Mouse (Mus musculus): ENCODE results near the gene Masp1.

The Masp1 gene

DNA sequence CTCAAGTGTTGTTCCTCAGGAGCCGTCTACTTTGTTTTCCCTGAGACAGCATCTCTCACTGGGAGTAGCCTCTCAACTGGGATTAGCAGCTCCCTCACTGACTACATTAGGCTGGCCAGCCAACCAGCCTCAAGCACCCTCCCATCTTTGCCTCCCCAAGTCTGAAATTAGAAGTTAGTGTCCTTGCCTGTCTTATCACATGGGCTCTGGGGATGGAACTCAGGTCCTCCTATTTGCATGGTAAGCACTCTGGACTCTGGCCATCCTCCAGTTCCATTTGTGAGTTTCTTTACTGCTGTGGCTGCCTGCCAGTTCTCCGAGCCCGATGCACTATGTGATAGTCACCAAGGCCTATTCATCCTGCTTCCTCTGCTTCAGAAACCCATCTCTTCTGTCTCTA lies 4.8 kb downstream of the Masp1 start:
- no peak for DNase-seq (ENCODE audit: extremely low read depth, low read depth, low spot score)

DNA sequence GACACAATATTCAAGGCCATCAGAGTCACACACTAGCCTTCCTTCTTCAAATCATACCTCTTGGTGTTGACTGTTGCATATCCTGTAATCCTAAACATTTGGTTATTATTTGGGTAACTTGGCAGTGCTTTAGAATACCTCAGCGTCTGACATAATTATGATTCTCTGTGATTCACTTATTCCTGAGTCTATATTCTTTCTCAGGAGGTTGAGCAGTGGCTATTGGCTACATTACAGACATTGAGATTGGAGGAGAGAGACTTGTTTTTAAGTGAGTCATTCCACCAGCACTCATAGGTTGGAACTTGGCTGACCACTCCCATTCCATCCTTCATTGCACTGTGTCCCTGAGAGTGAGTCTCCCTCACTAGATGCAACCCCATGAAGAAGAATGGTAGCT lies 7.2 kb downstream of the Masp1 start:
- no peak for DNase-seq (ENCODE audit: extremely low read depth, low read depth, low spot score)

DNA sequence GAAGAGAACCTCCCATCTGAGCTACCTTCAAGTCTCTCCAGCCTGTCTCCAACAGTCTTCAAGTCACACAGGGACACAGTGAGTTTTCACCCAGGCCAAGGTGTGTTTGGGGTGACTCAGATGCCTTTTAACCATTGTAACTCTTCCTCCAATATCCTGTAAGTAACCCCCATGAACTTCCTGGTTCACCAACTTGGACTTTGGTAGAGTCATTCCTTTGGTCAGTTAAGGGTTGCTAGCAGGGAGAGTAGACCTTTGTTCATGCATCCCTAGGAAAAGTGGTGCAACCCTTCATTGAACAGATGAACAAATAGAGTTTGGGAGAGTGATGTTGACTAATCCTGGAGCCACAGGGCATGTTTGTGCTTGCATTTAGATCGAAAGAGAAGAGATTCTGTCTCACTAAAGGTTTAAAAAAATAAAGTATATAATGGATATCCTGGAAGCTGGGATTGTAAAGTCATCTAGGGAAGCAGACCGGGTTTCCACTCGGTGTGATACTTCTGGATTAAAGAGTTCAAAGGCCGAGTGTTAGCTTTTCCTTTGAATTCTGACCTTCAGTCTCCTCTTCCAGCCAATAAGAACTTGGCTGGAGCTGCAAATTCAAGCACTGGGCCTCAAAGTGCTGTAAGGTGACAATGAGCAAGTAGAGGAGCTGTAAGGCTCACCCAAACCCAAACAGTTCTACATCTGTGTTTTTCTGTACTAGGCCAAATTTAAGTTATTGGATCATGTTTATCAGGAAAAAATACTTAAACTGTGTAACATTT lies 9.3 kb downstream of the Masp1 start:
- DNase-seq (ENCODE audit: extremely low read depth, low read depth, low spot score) = no peak

DNA sequence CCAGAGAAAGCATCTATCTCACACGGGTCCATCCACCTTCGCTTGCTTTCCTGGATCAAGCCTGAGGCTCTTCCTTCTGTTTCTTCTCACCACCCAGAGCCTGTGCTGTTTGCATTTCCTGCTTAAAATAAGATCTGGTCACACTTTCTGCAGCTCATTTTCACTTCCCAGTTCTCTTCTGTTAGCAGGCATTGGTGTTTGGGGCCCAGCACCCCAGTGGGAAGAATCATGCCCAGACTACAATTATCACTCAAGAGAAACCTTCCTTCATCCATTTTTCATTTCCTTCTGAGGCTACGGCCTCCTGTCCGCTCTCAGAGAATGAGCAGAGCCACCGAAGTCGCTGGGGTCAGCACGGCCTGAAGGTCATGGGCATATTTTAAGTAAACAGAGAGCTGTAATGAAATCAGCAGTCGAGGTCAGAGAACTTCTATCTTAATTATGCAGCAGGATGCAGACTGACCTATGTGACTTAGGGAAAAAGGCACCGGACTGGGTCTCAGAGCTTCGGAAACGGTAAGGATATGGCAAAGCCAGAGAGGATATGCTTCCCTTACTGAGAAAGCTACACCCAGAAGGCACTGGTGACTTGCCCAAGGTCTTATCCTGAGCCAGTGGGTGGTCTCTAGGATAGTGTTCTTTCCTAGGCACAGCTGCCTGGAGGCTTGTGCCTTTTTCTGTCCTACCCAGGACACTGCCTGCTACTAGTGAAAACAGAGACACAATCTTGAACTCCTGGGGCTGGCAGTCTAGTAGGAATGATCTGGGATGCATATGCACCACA lies 14.5 kb downstream of the Masp1 start:
- no peak for DNase-seq (ENCODE audit: extremely low read depth, low read depth, low spot score)

DNA sequence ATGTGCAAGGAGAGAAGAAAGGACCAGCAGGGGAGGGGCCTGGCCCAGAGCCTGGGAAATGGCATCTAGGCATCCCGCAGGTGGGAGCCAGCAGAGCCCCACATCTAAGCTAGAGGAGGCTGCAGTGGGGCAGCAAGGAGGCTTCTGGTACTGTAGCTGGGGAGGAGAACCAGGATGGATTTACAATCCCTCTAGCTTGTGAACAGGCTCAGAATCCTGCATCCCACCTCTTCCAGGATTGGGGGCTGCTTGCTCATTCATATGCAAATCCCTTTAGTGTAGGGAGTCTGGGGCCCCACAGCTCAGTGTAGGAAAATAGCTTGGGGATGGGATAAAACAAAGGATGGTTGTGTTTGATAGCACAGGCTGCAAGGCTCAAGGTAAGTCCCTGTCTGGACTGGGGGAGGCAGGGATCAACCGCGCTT lies 16.3 kb downstream of the Masp1 start:
- DNase-seq (ENCODE audit: extremely low read depth, low read depth, low spot score) = no peak

DNA sequence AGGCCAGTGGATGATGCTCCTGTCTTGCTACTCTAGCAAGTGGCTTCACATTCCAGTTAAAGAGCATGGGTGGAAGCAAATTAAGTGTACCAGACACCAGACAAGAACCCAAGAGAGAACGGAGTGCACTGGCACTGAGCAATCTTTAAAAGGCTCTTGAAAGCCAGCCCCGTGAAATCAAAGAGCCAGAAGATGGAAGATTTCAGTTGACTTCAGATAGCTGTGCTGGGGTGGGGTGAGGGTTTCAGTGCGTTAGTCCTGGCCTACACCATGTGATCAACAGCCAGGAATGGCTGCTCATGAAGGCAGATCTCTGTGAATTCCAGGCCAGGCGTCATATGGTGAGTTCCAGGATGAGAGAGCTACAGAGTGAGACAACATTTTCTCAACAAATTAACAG lies 17.3 kb downstream of the Masp1 start:
- no peak for DNase-seq (ENCODE audit: extremely low read depth, low read depth, low spot score)

DNA sequence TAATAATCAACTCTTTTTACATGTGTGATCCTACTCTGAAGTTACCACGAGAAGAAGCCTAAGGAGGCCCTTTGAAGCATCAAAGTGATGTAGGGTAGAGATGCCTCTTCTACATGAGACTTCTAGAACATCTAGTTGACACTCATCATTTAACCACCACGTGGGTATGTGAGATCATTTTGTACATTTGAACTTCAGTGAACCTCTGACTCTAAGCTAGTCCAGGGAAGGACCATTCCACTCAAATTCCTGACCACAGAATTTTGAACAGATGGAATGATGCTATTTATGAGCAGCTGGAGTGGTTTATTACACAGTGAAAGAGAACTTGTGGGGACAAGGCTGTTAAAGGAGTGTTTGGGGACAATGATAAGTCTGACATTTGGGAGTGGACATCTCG lies 18.1 kb downstream of the Masp1 start:
- DNase-seq (ENCODE audit: extremely low read depth, low read depth, low spot score) = no peak

DNA sequence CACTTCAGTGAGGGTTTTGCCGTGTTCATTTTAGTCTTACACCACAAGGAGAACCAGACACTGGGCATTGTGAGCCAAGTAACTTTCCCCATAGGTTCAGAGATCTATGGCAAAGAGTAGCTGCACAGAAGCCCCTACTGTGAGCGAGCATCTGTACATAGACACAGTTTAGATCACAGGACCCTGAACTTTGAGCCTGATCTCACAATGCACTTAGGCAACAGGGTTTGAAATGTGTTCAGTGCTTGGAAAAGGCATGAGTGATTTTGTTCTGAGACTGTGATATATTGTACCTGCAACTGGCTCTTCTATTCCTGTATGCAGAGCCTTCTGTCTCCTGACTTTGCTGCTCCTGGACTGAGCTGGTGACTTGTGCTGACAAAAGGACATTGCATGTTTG lies 19.3 kb downstream of the Masp1 start:
- no peak for DNase-seq (ENCODE audit: extremely low read depth, low read depth, low spot score)

DNA sequence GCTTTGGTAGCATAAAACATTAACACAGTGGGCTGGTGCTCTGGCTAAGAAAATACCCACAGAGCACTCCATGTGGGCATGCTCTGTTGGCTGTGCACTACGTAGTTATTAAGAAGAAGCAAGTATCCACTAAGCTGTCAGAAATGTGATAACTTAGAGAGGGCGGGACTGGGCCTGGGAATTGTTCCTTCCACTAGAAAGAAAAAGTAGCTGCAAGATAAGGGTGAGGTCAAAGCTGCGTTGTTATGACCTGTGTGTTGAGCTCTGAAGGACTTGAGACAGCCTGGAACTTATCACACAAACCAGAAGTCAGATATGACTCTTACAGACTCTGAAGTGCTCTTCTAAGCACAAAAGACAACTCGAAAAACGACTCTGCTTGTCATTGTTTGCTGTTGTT lies 20.1 kb downstream of the Masp1 start:
- DNase-seq (ENCODE audit: extremely low read depth, low read depth, low spot score) = no peak

DNA sequence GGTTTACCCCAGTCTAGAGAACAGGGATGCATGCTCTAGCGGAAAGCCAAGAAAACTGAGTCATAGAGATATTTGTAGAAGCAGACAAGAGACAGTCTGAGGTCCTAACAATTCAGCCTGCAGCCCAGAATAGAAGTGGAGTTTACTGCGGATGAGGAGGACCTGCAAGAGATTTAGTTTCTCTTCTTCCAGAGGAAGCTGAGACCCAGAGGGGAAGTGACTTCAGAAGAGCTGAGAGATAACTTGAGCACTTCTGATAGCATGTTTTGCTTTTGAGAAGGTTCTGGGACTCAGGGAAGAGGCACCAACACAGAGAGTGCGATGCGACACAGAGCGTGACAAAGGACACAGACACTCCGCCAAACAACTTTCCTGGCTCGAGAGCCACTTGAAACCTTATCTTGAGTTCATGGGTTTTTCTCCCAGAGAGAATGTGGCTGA lies 21.9 kb downstream of the Masp1 start:
- no peak for DNase-seq (ENCODE audit: extremely low read depth, low read depth, low spot score)

DNA sequence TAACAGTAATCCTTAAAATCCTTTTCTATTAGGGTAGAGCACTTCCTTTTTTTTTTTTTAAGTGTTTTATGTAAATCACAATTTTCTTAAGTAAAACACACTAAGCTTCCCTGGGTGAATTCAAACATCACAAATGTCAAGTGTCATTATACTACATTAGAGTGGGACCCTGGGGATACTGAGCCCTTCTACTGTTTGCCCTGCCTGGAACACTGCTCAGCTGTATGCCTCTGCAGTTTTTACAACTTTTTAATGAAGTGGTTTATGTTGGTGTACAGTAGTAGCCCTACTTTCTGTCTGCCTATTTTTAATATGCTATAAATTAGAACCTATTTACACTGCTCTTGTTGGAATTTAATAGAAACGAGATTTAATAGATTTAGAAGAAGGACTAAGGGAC lies 22.7 kb downstream of the Masp1 start:
- no peak for DNase-seq (ENCODE audit: extremely low read depth, low read depth, low spot score)

DNA sequence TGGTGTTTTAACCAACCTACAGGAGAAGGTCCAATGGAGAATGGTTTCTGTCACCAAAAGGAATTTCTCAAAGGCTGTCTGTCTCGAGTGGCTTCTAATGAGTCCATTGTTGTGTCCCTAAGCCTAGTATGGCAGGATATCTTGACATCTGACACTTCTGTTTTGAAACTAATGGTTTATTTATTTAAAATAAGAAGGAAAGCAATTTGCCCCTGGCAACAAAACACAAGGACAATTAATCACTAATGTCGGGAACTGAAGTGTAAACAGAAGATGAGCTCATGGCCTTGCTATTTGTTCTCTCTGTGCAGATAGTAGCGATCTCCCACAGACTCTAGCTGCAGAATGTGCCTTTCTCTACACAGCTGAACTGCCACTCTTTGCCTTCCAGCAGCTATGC lies 23.2 kb downstream of the Masp1 start:
- no peak for DNase-seq (ENCODE audit: extremely low read depth, low read depth, low spot score)

DNA sequence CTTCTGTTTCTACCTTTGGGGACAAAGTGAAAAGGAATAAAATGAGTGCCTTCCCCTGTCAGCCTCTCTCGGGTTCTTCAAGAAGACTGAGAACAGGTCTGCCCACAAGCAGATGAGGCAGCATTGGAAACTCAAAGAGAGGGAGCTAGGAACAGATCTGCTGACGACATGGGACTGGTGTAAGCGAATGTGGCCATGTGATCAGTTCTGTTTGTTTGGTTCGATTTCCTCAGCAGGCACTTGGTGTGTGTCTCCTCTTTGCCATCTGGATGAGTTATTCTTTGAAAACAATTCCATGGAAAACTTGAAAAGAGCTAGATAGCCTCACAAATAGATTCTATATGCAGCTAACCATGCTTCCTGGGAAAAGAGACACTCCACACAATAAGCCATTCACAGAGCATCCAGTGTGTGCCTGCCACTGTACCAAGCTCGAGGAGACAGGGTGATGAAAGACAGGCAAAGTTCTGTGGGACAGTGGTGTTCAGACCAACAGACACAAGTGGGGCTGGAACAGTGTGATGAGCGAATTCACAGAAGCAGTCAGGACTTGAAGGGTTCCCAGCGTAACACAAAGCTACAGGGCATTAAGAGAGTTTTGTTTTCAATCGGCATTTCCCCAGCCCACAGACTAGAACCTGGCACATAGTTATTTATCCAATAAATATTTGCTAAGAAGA lies 24.2 kb downstream of the Masp1 start:
- no peak for DNase-seq (ENCODE audit: extremely low read depth, low read depth, low spot score)

DNA sequence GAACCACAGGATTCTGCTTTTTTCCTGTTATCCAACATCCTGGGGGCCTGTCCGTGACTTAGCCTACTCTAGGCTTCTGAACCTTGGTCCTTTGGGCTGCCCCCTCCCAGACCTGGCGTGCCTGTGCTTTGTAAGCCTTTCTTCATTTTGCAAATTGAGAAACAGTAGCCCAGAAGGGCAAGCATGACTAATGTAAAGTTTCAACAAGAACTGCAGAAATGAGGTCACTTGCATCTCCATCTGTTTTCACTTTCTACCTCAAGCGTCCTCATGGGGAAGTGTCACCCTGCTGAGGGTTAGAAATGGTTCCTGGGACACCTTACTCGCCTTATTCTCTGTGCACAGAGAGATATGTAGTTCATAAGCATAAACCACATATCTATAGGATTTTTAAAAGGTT lies 27.8 kb downstream of the Masp1 start:
- DNase-seq (ENCODE audit: extremely low read depth, low read depth, low spot score) = no peak

DNA sequence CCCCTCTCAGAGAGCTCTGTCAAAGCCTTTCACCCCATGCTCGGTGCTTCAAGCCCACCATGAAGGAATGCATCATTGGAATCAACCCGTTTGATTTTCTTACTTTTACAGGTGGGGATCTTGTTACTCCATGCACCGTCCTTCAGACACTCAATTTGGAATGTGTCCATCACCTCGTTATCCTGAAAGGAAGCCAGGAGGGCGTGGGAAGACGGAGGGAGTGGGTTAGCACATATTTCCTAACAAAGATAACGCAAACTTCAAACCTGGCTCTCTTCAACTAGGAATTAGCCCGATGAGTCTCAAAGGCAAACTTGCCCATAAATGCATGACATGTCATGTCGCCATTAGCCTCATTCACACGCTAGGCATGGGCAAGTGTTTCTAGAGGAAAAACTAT lies 37.3 kb downstream of the Masp1 start:
- no peak for DNase-seq (ENCODE audit: extremely low read depth, low read depth, low spot score)

DNA sequence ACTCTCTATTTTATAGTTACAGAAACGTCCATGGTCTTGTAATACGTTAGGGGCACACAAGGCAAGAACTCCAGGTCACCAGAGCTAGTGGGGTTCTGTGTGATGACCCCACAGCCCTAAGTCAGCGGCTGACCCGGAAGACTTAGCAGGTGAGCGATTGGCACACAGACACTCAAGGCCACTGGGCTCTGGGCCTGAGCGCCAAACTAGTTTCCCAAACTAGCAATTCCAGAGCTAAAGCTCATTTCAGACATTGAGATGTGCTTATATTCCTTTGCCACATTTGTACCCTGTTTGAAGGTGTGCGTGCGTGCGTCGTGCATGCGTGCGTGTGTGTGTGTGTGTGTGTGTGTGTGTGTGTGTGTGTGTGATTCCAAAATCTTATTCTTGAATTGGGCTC lies 37.8 kb downstream of the Masp1 start:
- no peak for DNase-seq (ENCODE audit: extremely low read depth, low read depth, low spot score)

DNA sequence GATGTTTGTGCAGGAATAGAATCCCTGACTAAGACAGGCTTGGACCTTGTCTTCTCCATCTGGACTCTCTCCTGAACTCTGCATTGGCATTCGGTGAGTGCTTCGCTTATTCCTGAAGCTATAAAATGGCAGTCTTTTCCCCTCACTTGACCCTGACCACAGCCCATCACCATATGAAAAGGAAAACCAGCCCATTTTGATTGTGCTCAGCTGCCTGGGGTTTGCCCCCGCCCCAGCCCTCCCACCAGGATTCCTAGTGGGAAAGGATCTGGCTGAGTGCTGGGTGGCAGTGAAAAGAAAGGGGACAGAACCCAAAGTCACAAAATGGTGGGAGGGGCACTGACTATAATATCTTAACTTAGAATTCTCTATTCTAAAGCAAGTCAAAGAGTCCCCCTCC lies 38.4 kb downstream of the Masp1 start:
- no peak for DNase-seq (ENCODE audit: extremely low read depth, low read depth, low spot score)

DNA sequence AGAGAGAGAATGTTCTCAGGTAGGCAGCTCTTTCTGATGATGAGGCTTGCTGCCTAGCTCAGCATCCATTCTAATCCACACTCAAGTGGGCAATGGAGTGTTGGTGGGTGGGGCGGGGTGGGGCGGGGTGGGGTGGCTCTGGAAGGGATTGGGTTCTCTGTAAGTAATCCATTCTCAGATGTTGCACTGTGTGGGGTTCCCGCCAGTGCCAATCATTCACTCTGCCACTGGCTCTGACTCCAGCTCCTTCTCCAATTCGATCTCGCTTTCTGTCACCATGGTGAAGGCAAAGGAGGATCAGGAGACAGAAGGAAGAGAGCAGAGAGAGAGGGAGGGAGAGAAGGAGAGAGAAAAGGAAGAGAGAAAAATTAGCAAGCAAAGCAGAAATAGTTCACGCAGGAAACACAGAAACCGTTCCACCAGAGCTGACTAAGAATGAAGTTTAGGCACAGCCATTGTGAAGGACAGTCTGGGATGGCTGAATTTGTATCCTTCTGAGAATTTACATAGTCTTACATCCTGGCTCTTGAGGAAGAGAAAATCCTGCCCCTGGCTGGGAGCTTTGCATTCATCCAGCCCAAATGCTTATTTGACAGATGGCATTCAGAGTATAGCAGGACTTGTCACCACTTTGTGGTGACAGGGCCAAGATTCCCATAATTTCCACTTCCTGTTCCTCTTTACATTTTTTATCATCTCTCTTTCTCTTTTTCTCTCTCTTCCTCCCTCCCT lies 40.6 kb downstream of the Masp1 start:
- DNase-seq (ENCODE audit: extremely low read depth, low read depth, low spot score) = no peak

DNA sequence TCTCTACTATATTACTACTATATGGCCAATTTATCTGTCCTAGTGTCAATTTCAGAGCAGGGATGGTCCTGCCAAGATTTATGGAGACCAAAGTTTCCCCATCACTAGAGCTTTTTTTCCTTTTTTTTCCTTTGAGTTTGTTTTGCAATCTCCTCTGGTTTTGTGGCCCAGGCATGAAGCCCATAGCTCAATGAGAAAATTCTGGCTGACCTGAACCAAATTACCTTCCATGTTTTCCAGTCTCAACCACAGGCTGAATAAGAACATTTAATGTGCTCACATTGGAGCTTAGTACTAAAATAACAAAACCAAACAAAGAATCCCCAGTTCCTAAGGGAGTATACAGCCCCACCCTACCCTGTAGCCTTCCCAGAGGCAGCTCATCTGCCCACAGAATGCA lies 44.0 kb downstream of the Masp1 start:
- no peak for DNase-seq (ENCODE audit: extremely low read depth, low read depth, low spot score)

DNA sequence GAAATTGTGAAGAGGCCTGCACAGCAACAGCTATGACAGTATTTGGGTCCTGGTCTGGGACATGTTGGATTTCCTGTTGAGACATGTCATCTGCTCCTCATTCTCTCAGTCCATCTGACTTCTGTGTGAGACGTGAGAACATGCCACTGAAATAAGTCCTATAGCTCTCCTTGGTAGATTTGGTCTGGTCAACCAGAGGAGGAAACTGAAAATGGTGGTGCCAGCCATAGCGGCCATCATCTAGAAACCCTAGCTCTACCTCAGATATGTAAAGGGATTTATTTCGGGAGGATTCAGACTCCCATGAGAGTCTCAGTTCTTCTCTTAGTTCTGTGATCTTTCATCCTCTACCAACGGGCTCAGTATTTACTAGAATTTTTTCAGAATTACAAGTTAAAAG lies 45.0 kb downstream of the Masp1 start:
- DNase-seq (ENCODE audit: extremely low read depth, low read depth, low spot score) = no peak

DNA sequence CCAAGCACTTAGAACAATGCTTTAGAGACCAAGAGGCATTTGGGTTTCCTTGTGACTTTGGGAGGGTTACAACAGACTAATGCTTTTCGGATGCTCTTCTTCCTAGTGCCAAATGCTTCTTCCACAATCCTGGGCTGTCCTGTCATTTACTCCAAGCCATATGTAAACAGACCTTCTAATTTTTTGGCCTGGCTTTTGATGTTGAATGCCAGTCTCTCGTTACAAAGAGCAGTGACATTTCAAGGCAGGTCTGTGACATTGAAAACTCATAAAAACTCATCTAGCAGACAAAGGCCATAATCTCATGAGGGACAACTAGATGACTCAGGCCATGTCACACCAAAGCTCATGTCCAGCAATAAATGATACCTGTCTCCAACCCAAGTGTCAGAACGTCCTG lies 48.6 kb downstream of the Masp1 start:
- DNase-seq (ENCODE audit: extremely low read depth, low read depth, low spot score) = no peak
